Mouse (Mus musculus) liver, adult (tissue): Measurements from ENCODE around the gene Gm8439.

Source experiments
- GATA4 ChIP-seq: IDR thresholded peaks from 2 replicates; pipeline ENCODE4 v1.6.1; 2014; ENCODE audit warnings: mild to moderate bottlenecking, low read length; ENCODE audit not compliant: insufficient replicate concordance

Gm8439 gene

GRCm38 (mm10) chr4:120643899-120644298 is 55.4 kb downstream of the Gm8439 start:
- TF ChIP-seq GATA4: no peak

- TF ChIP-seq GATA4: no peak
These were observed 61.0 kb downstream of the Gm8439 start for GRCm38 (mm10) chr4:120649369-120650207.

- no peak for TF ChIP-seq GATA4
These were observed 61.7 kb downstream of the Gm8439 start for GRCm38 (mm10) chr4:120650208-120650592.

GRCm38 (mm10) chr4:120655898-120656297 is 67.4 kb downstream of the Gm8439 start:
- TF ChIP-seq GATA4: no peak
